In genomic region chr1:59256751-59257231, GRCm38 (mm10) we compare ENCODE assay signal across 8 mouse cellular contexts. TPM values are rescaled to one million over a fixed set of nuclear protein-coding genes. Genes with fewer than 3 reads are reported as not detected.
DNase-seq lines count a peak whose midpoint lies in the region; ATAC-seq lines count a peak whose summit lies in the region.

Gene Cdk15 (plus strand): TSS chr1:59256906.

- intact Hi-C loops in left cerebral cortex, postnatal 4 days (cut with DNase I), result loop anchor here (10.0 kb wide), 1 partner anchor 368 kb away; no protein-coding TSS in a partner anchor
- intact Hi-C loops in heart, postnatal 25 days (cut with DNase I), result no loop called here
- intact Hi-C loops in heart, postnatal 36 days (cut with DNase I), result no loop called here

- no peaks in the 10 kb centered on the region for H3K27me3 ChIP-seq in lung, embryonic 16.5 days (ENCODE audit: control insufficient read depth, insufficient read depth, low read depth, low read length)
- H3K27me3 ChIP-seq in intestine, embryonic 16.5 days (replicated peaks; ENCODE audit: control insufficient read depth, insufficient read depth, low read length), result no peaks in the 10 kb centered on the region
- no peaks in the 10 kb centered on the region for H3K27me3 ChIP-seq in neural tube, embryonic 15.5 days (replicated peaks)

- H3K4me1 ChIP-seq in lung, embryonic 16.5 days (replicated peaks; ENCODE audit: control insufficient read depth, insufficient read depth, low read length), result no peaks in the 10 kb centered on the region
- no peaks in the 10 kb centered on the region for H3K4me1 ChIP-seq in intestine, embryonic 16.5 days (ENCODE audit: control insufficient read depth, insufficient read depth, low read length)
- H3K4me1 ChIP-seq in neural tube, embryonic 15.5 days, result peaks cover 25% of the 10 kb centered on the region

- no peak within 1 kb of the TSS for H3K9ac ChIP-seq in lung, embryonic 16.5 days (ENCODE audit: low read length)
- no peak within 1 kb of the TSS for H3K9ac ChIP-seq in intestine, embryonic 16.5 days (ENCODE audit: low read depth, low read length)
- H3K9ac ChIP-seq in neural tube, embryonic 15.5 days (replicated peaks), result no peak within 1 kb of the TSS

- WGBS in lung, embryonic 16.5 days, result 16% methylated on average over 13 of the region's 13 CpGs
- WGBS in intestine, embryonic 16.5 days, result 14% methylated on average over 13 of the region's 13 CpGs
- WGBS in neural tube, embryonic 15.5 days, result 10% methylated on average over 13 of the region's 13 CpGs

- no peaks in the 10 kb centered on the region for H3K36me3 ChIP-seq in lung, embryonic 16.5 days (ENCODE audit: control insufficient read depth, insufficient read depth, low read length)
- no peaks in the 10 kb centered on the region for H3K36me3 ChIP-seq in intestine, embryonic 16.5 days (ENCODE audit: control insufficient read depth, insufficient read depth, low read length)
- no peaks in the 10 kb centered on the region for H3K36me3 ChIP-seq in neural tube, embryonic 15.5 days

- H3K4me3 ChIP-seq in lung, embryonic 16.5 days (ENCODE audit: low read length), result no peak within 1 kb of the TSS
- no peak within 1 kb of the TSS for H3K4me3 ChIP-seq in intestine, embryonic 16.5 days (ENCODE audit: low read length)
- no peak within 1 kb of the TSS for H3K4me3 ChIP-seq in neural tube, embryonic 15.5 days (replicated peaks)

- DNase-seq in lung, postnatal 25 days (ENCODE audit: low spot score), result no peak
- peak; percentile 48 for DNase-seq in adrenal gland, postnatal 14 days
- DNase-seq in left cerebral cortex, postnatal 4 days, result no peak
- no peak for DNase-seq in heart, postnatal 25 days (ENCODE audit: low spot score)
- DNase-seq in heart, postnatal 36 days, result no peak

- no peak for ATAC-seq in lung, embryonic 16.5 days (ENCODE audit: low read depth)
- no peak for ATAC-seq in intestine, embryonic 16.5 days
- ATAC-seq in neural tube, embryonic 15.5 days (ENCODE audit: low FRiP score), result peak; percentile 49; the same call in 1 of the 2 replicates

- no peak within 1 kb of the TSS for H3K27ac ChIP-seq in lung, embryonic 16.5 days (ENCODE audit: low read length)
- H3K27ac ChIP-seq in intestine, embryonic 16.5 days (ENCODE audit: low read length), result no peak within 1 kb of the TSS
- H3K27ac ChIP-seq in neural tube, embryonic 15.5 days (replicated peaks), result 0 out of 2 replicates have a peak within 1 kb of the TSS, but pooled peaks have one; percentile 25

- no peaks in the 10 kb centered on the region for H3K9me3 ChIP-seq in lung, embryonic 16.5 days (ENCODE audit: control insufficient read depth, low read length)
- H3K9me3 ChIP-seq in intestine, embryonic 16.5 days (ENCODE audit: control insufficient read depth, low read length), result no peaks in the 10 kb centered on the region
- no peaks in the 10 kb centered on the region for H3K9me3 ChIP-seq in neural tube, embryonic 15.5 days (replicated peaks)

- 0 out of 2 replicates have a peak within 1 kb of the TSS, but pooled peaks have one; percentile 19 for H3K4me2 ChIP-seq in lung, embryonic 16.5 days (ENCODE audit: low read depth, low read length)
- H3K4me2 ChIP-seq in intestine, embryonic 16.5 days (ENCODE audit: low read depth, low read length), result peak within 1 kb of the TSS; percentile 22
- H3K4me2 ChIP-seq in neural tube, embryonic 15.5 days, result peak within 1 kb of the TSS; percentile 47

RNA-seq across cellular contexts. Expression of gene Cdk15, which starts in this region (rescaled TPM):
- not detected in 2 replicates for polyA plus RNA-seq in lung, embryonic 16.5 days (2015; fragmentation: Nextera tagmentation; extraction: Ambion mirVana)
- total RNA-seq in adrenal gland, postnatal 14 days (2021), result not detected in 2 replicates
- polyA plus RNA-seq in intestine, embryonic 16.5 days (2015; fragmentation: Nextera tagmentation; extraction: Ambion mirVana), result 0.26 and 0.31 TPM in 2 replicates
- polyA plus RNA-seq in neural tube, embryonic 15.5 days (2015; fragmentation: Nextera tagmentation; extraction: Ambion mirVana), result 1.7 and 1.9 TPM in 2 replicates
- under 1 TPM in 1 of 2 experiments, not detected in 1; 0.34 TPM for total RNA-seq in left cerebral cortex, postnatal 4 days (2021)
- total RNA-seq in heart, postnatal 25 days (2021), result not detected
- total RNA-seq in heart, postnatal 36 days (2021), result not detected

Comparison
In these comparisons a context has a peak if more than half of its experiments do, and no peak if none do; other contexts are left out.
1. Peak in DNase-seq in adrenal gland, postnatal 14 days; RNA of the gene not detected or under 1 TPM.